Mouse (Mus musculus) layer of hippocampus, adult 2 months (tissue): ENCODE results near the gene Selenbp1. TPM values are rescaled to one million over a fixed set of nuclear protein-coding genes. Genes with fewer than 3 reads are reported as not detected.
A peak's percentile ranks its signal among the peaks of the same experiment; 100 is the strongest.

Experiments used
- DNase-seq, 2 experiments: peaks; one replicate each; pipeline ENCODE4 v3.0.0; 2022; ENCODE audit warnings: low spot score in 2 of 2
- H3K27ac ChIP-seq: fragments of 200-600 bp; 2 replicates; pipeline ENCODE4 v1.8.1; 2022
- H3K4me3 ChIP-seq: fragments of 200-600 bp; 2 replicates; pipeline ENCODE4 v1.8.1; 2022; ENCODE audit warnings: mild to moderate bottlenecking
- CTCF ChIP-seq: fragments of 200-600 bp; conservative IDR thresholded peaks from 2 replicates; pipeline ENCODE4 v1.8.1; 2022; ENCODE audit warnings: antibody characterized with exemption, mild to moderate bottlenecking, moderate library complexity
- total RNA-seq, 2 experiments: library from RNA; stranded (reverse); gene quantifications; 2 replicates each; pipeline ENCODE4 v1.2.3; 2021

The Selenbp1 gene
- total RNA-seq, 2 experiments from 2014 or later = 10.3 to 10.5 TPM

DNA sequence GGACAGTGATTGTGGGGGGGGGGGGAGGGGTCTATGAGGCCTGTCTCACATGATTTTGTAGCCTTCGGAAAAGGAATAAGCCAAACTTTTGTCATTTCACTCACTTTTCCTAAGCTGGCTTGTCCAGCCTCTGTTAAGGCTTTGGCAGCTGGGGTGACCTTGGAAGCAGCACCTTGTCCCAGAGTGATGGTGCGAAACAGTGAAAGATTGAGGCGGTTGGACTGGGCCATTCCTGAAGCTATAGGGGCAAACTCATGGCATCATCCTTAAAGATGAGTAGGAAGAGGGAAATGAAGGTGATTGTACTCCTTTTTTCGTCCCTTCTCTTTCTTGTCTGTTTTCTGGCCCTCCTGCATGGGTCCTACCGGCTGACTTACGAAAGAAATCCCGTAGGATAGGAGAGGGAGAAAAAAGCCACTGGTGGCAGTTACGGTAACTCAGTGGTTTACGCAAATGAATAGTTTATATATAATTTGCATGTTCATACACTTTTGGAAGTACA, 41.2 kb downstream of the Selenbp1 start:
- no peak for DNase-seq
- Histone ChIP-seq H3K27ac (peak overlapping the region; percentile 99), H3K4me3 (peak overlapping the region; percentile 91)
- TF ChIP-seq CTCF = no peak

GRCm38 (mm10) chr3:94974528-94975422, 41.9 kb downstream of the Selenbp1 start, which contains the start of gene Pi4kb:
Pi4kb (plus strand) TSS chr3:94974731.
- TF ChIP-seq CTCF = peak; percentile 56
- Histone ChIP-seq H3K27ac (peak within 1 kb of the TSS; percentile 99), H3K4me3 (peak within 1 kb of the TSS; percentile 91)
- peak; percentile 71 to 77 for DNase-seq

- DNase-seq = no peak
- H3K27ac ChIP-seq = no peak overlapping the region
- H3K4me3 ChIP-seq = no peak overlapping the region
- no peak for TF ChIP-seq CTCF
Measured at GRCm38 (mm10) chr3:94984312-94984711, 51.5 kb downstream of the Selenbp1 start.

- no peak for TF ChIP-seq CTCF
- DNase-seq = no peak
- Histone ChIP-seq H3K27ac (no peak overlapping the region), H3K4me3 (no peak overlapping the region)
Measured at GRCm38 (mm10) chr3:94985513-94985912, 52.7 kb downstream of the Selenbp1 start.

DNA sequence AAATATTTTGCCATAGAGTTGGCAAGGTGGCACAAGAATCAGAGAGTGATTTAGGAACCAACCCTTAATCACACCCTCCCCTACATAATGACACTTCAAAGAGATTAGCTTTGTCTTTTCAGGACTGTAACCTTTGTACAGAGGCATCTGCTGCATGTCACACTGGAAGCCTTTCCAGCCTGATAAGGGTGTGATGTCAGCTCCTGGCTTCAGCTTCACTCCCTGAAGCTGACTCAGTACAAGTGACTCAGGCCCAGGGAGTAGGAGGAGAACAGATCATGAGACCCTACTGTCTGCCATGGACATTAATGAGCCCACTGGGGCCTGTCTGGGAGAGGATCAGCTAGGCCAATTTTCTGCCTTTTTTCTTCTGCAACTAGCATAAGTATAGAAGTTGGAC, 54.7 kb downstream of the Selenbp1 start:
- no peak overlapping the region for H3K4me3 ChIP-seq
- no peak overlapping the region for H3K27ac ChIP-seq
- no peak for DNase-seq
- no peak for TF ChIP-seq CTCF

DNA sequence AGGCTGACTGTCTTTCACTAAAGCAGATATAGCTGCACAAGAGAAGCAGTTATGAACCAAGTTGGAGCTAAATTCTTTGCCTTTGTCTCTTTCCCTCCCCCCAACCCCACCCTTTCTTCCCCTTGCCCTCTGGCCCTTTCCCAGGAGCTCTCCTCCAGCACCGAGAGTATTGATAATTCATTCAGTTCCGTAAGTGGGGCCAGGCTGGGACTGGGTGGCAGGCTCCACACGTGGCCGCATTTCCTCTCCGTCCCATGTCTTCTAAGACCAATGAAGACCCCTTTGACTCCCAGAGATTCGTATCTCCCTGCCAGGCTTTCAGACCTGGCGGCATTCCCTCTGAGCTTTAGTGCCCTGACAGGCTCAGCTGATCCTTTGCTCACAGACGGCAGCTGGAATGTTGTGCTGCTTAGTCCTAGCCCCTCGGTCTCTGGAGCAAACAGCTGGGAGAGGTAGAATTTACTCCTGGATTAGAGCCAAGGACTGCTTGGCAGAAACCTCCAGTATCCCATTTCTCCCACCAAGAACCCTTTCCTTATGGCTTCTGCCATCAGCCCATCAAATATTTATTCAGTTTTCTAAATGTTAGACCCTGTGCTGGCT, 56.4 kb downstream of the Selenbp1 start:
- no peak for TF ChIP-seq CTCF
- Histone ChIP-seq H3K27ac (no peak overlapping the region), H3K4me3 (no peak overlapping the region)
- DNase-seq = no peak

Other genes with a start within 250 kb of the Selenbp1 start
- 1 to 10 TPM; 2.1 to 2.2 TPM for gene Selenbp2, start 239.5 kb upstream of the Selenbp1 start, total RNA-seq
- gene Cgn, start 146.6 kb upstream of the Selenbp1 start, total RNA-seq = 1 to 10 TPM; 3.7 TPM
- 10 to 100 TPM; 61.3 to 64.6 TPM for gene Pogz, start 95.5 kb upstream of the Selenbp1 start, total RNA-seq
- 100 to 1,000 TPM; 272 to 281 TPM for gene Psmb4, start 46.1 kb upstream of the Selenbp1 start, total RNA-seq
- gene Rfx5, start 21.0 kb downstream of the Selenbp1 start, total RNA-seq = 10 to 100 TPM; 23.9 to 24.6 TPM
- gene Pi4kb, start 41.7 kb downstream of the Selenbp1 start, total RNA-seq = 10 to 100 TPM; 58.7 to 64.4 TPM
- 10 to 100 TPM; 26.2 to 26.6 TPM for gene Zfp687, start 82.4 kb downstream of the Selenbp1 start, total RNA-seq
- 100 to 1,000 TPM; 158 to 160 TPM for gene Psmd4, start 109.6 kb downstream of the Selenbp1 start, total RNA-seq
- 10 to 100 TPM; 64.1 to 71.0 TPM for gene Pip5k1a, start 173.9 kb downstream of the Selenbp1 start, total RNA-seq
- 10 to 100 TPM; 43.5 to 46.1 TPM for gene Vps72, start 178.0 kb downstream of the Selenbp1 start, total RNA-seq
- under 1 TPM in 1 of 2 experiments, not detected in 1; 0.71 TPM for gene Tmod4, start 191.4 kb downstream of the Selenbp1 start, total RNA-seq
- 10 to 100 TPM; 50.4 to 57.5 TPM for gene Scnm1, start 201.0 kb downstream of the Selenbp1 start, total RNA-seq
- gene Lysmd1, start 201.0 kb downstream of the Selenbp1 start, total RNA-seq = 10 to 100 TPM; 16.4 to 16.7 TPM
- gene Tnfaip8l2, start 209.3 kb downstream of the Selenbp1 start, total RNA-seq = 1 to 10 TPM; 2.5 to 2.7 TPM
- gene Sema6c, start 227.4 kb downstream of the Selenbp1 start, total RNA-seq = 10 to 100 TPM; 33.9 to 46.6 TPM